17 mouse cellular contexts compared by ENCODE assay signal in the genomic region with DNA sequence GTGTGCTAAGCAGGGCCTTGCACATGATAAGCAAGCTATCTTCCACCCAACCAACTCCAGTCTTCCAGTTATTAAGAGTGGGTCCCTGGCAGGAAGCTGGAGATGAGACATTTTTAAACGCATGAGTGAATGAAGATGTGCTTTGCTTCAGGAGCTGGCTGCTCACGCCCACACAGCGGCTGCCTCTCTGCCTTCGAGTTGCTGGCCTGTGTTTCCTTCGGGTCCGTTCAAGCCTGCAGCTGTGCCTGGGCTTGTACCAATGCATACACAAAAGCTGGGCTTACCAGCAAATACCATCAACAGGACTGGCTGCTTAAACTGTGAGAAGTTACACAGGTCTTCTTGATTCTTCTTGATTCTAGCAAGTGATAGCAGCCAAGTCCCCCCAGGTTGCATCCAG.
DNase-seq lines count a peak whose midpoint lies in the region; ATAC-seq and TF ChIP-seq lines count a peak whose summit lies in the region.
"Had no signal": no experiment of that assay in that cellular context is flagged by ENCODE, and none has a peak within 500 bp of the region (broad histone marks: within the 10 kb centered on the region; RNA-seq: fewer than 3 reads in every experiment).

No protein-coding gene starts in this region.

- no peak overlapping the region for H3K4me2 ChIP-seq in kidney, embryonic 16.5 days (replicated peaks; ENCODE audit: low read depth, low read length)
- H3K4me2 ChIP-seq: forebrain, embryonic 15.5 days; heart, embryonic 12.5 days; midbrain, embryonic 15.5 days had no signal

- no peaks in the 10 kb centered on the region for H3K27me3 ChIP-seq in kidney, embryonic 16.5 days (ENCODE audit: insufficient read depth, low read length)
- H3K27me3 ChIP-seq in kidney, adult 2 months (replicated peaks; ENCODE audit: control insufficient read depth, insufficient read depth, low read length), result no peaks in the 10 kb centered on the region
- H3K27me3 ChIP-seq: forebrain, embryonic 15.5 days; heart, embryonic 12.5 days; midbrain, embryonic 15.5 days had no signal

- TF ChIP-seq POLR2A in kidney, adult 2 months (IDR thresholded peaks at IDR 0.05; ENCODE audit: low read depth, low read length), result no peak

- intact Hi-C loops in left cerebral cortex, postnatal 25 days (cut with DNase I), result no loop called here
- intact Hi-C loops in heart, postnatal 14 days (cut with DNase I), result no loop called here

- DNase-seq in kidney, adult 2 months, result no peak
- DNase-seq in urinary bladder, postnatal 14 days (ENCODE audit: low spot score), result peak; percentile 8
- no peak for DNase-seq in urinary bladder, postnatal 25 days (ENCODE audit: low spot score)
- DNase-seq in left cerebral cortex, postnatal 25 days (ENCODE audit: low spot score in 2 of 2), result peak; percentile 55 to 76
- DNase-seq in heart, postnatal 14 days, result no peak
- no peak for DNase-seq in embryo, embryonic 11 days
- DNase-seq: cerebellum, adult 11-12 months; gastrocnemius, postnatal 25 days; kidney, postnatal 14 days; thymus, postnatal 25 days had no signal

- peaks cover 35% of the 10 kb centered on the region for H3K4me1 ChIP-seq in kidney, embryonic 16.5 days (ENCODE audit: insufficient read depth, low read length)
- no peaks in the 10 kb centered on the region for H3K4me1 ChIP-seq in kidney, adult 2 months (ENCODE audit: control insufficient read depth, insufficient read depth, low read length)
- H3K4me1 ChIP-seq: heart, embryonic 12.5 days; midbrain, embryonic 15.5 days had no signal

- no peak overlapping the region for H3K27ac ChIP-seq in kidney, embryonic 16.5 days (ENCODE audit: low read length)
- H3K27ac ChIP-seq in kidney, adult 2 months (ENCODE audit: insufficient read depth, low read depth, low read length), result no peak overlapping the region
- H3K27ac ChIP-seq: forebrain, embryonic 15.5 days; midbrain, embryonic 15.5 days had no signal

- no peaks in the 10 kb centered on the region for H3K36me3 ChIP-seq in kidney, embryonic 16.5 days (ENCODE audit: insufficient read depth, low read length)
- H3K36me3 ChIP-seq in kidney, adult 2 months (ENCODE audit: control insufficient read depth, insufficient read depth, low read length), result no peaks in the 10 kb centered on the region
- H3K36me3 ChIP-seq: forebrain, embryonic 15.5 days; heart, embryonic 12.5 days; midbrain, embryonic 15.5 days had no signal

- no peak for ATAC-seq in kidney, embryonic 16.5 days (ENCODE audit: low FRiP score, low TSS enrichment)
- no peak for ATAC-seq in cerebellum, adult (ENCODE audit: insufficient number of reproducible peaks, low FRiP score, low TSS enrichment)
- ATAC-seq: activated CD4-positive, CD25-positive, alpha-beta regulatory T cell, adult 4 months; forebrain, embryonic 15.5 days; inflammation-experienced regulatory T-cells, adult 6 months; midbrain, embryonic 15.5 days had no signal

- no peaks in the 10 kb centered on the region for H3K9me3 ChIP-seq in kidney, embryonic 16.5 days (ENCODE audit: low read length)
- H3K9me3 ChIP-seq: forebrain, embryonic 15.5 days; heart, embryonic 12.5 days; midbrain, embryonic 15.5 days had no signal

- no peak for TF ChIP-seq CTCF in kidney, adult 2 months (conservative IDR thresholded peaks at IDR 0.05; ENCODE audit: insufficient read depth, insufficient read length, low read depth, low read length)

- peak overlapping the region; percentile 25; the same call in 1 of the 2 replicates for H3K9ac ChIP-seq in kidney, embryonic 16.5 days (replicated peaks; ENCODE audit: low read length)
- H3K9ac ChIP-seq: forebrain, embryonic 15.5 days; heart, embryonic 12.5 days; midbrain, embryonic 15.5 days had no signal

- no peak overlapping the region for H3K4me3 ChIP-seq in kidney, embryonic 16.5 days (ENCODE audit: low read length)
- H3K4me3 ChIP-seq in kidney, adult 2 months (ENCODE audit: insufficient read depth, low read depth, low read length), result no peak overlapping the region
- H3K4me3 ChIP-seq: forebrain, embryonic 15.5 days; heart, embryonic 12.5 days; midbrain, embryonic 15.5 days had no signal

- WGBS in kidney, embryonic 16.5 days, result 34% methylated on average over 6 of the region's 6 CpGs
- 58% methylated on average over 6 of the region's 6 CpGs for WGBS in kidney, adult 2 months

Comparison
In these comparisons a context has a peak if more than half of its experiments do, and no peak if none do; other contexts are left out.
1. DNase-seq: peak in urinary bladder, postnatal 14 days (single experiment) and left cerebral cortex, postnatal 25 days (2 of 2); none in kidney, adult 2 months (single experiment), urinary bladder, postnatal 25 days (single experiment), heart, postnatal 14 days (0 of 2) and embryo, embryonic 11 days (single experiment).